Mouse (Mus musculus) adrenal gland, postnatal 14 days (tissue): ENCODE data around the gene Prrc2b. TPM values are rescaled to one million over a fixed set of nuclear protein-coding genes. Genes with fewer than 3 reads are reported as not detected.
A peak's percentile ranks its signal among the peaks of the same experiment; 100 is the strongest.

Source experiments
- DNase-seq: peaks from one replicate; pipeline ENCODE4 v3.0.0; 2021; ENCODE audit warnings: mixed read lengths
- microRNA-seq, 2 experiments: library from miRNA; unstranded; fragments of <30 nt; microRNA quantifications; one replicate each; pipeline ENCODE4 v1.2.0; 2021
- total RNA-seq: library from RNA; stranded (reverse); gene quantifications from 2 replicates; pipeline ENCODE4 v1.2.3, GENCODE M21; 2021

Prrc2b gene
- total RNA-seq, 1 experiment from 2014 or later = 91.3 TPM

DNA sequence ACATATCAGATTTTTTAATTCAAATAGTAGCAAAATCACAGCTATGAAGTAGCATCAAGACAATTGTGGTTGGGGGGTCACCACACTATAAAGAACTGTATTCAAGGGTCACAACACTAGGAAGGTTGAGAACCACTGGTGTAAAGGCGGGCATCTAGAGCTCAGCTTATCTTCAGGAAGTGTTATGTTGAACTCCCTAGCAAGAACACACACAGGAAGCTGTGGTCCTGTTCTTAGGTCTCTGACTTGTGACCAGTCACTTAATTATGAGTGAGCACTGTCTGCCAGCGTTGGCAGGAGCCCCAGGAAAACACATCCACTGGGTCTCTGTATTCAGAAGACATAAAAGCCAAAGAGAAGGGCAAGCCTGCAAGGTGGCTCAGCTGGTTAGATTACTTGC lies 131.4 kb downstream of the Prrc2b start:
- DNase-seq = no peak

DNA sequence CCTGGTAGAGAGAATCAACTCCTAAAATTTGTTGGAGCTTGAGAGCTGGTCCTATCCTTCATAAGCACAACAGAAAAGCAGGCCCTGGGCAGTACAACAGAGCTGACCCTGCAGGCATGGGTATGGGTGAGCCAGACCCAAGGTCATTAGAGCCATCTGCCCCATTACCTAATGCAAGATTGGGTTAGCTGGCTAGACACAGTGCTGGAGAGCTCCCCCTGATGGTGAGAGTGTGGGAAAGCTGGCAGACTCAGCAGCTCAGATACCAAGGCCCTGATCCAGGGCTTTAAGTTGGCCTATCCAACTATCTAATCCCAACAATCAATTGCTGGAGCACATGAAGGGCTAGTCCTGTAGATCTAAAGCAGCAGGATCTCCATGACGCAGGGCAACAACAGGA lies 131.8 kb downstream of the Prrc2b start:
- peak; percentile 88 for DNase-seq

DNA sequence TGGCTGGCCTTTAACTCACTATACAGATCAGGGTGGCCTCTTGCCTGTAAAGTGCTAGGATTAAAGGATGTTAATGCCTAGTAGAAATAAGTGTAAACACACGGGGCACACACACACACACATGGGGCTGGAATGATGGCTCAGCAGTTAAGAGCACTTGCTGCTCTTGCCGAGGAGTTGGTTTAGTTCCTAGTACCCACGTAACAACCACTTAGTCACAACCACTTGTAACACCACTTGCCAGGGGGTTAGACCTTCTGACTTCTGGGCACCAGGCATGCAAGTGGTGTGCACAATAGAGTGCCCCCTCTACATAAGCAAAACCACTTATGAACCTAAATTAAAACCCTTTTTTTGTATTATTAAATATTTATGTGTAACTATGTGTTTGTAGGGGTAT lies 133.1 kb downstream of the Prrc2b start:
- DNase-seq = no peak

Small RNAs within 50 kb of the gene (microRNA-seq; reads per million reads assigned to microRNA genes)
- gene Gm27805 = 0 reads per million in 2 experiments

Other genes starting within 250 kb of the Prrc2b start
- gene Aif1l, start 200.9 kb upstream of the Prrc2b start, total RNA-seq = 8.3 and 10.7 TPM in 2 replicates
- gene Nup214, start 176.6 kb upstream of the Prrc2b start, total RNA-seq = 53.0 and 59.1 TPM in 2 replicates
- 3.0 and 10.0 TPM in 2 replicates for gene Fam78a, start 66.2 kb upstream of the Prrc2b start, total RNA-seq
- gene Plpp7, start 55.6 kb upstream of the Prrc2b start, total RNA-seq = 3.0 and 3.6 TPM in 2 replicates
- gene Pomt1, start 85.5 kb downstream of the Prrc2b start, total RNA-seq = 29.2 and 32.4 TPM in 2 replicates
- 132 and 137 TPM in 2 replicates for gene Uck1, start 109.1 kb downstream of the Prrc2b start, total RNA-seq
- 69.4 and 72.8 TPM in 2 replicates for gene Golga2, start 136.3 kb downstream of the Prrc2b start, total RNA-seq
- 251 and 254 TPM in 2 replicates for gene Swi5, start 137.0 kb downstream of the Prrc2b start, total RNA-seq
- 61.8 and 67.0 TPM in 2 replicates for gene Ciz1, start 201.2 kb downstream of the Prrc2b start, total RNA-seq
- 18.9 and 26.7 TPM in 2 replicates for gene Dnm1, start 202.3 kb downstream of the Prrc2b start, total RNA-seq
- gene 1110008P14Rik, start 230.9 kb downstream of the Prrc2b start, total RNA-seq = 142 and 159 TPM in 2 replicates
- 7.1 and 9.6 TPM in 2 replicates for gene Lcn2, start 237.2 kb downstream of the Prrc2b start, total RNA-seq
- gene Ptges2, start 244.8 kb downstream of the Prrc2b start, total RNA-seq = 75.8 and 80.5 TPM in 2 replicates